Mouse (Mus musculus): ENCODE data around the gene Nme4. TPM values are rescaled to one million over a fixed set of nuclear protein-coding genes. Genes with fewer than 3 reads are reported as not detected.

Gene Nme4
- 1 to 10 TPM; 3.6 to 4.2 TPM for total RNA-seq (2021)
- long read RNA-seq, experiment 1, partial matches to known transcripts, result 0 of 2 reads
- long read RNA-seq, experiment 1, other reads (novel, unspliced or antisense), result 0 of 2 reads
- long read RNA-seq, experiment 2, partial matches to known transcripts, result 0 of 1 reads
- long read RNA-seq, experiment 2, other reads (novel, unspliced or antisense), result 0 of 1 reads

DNA sequence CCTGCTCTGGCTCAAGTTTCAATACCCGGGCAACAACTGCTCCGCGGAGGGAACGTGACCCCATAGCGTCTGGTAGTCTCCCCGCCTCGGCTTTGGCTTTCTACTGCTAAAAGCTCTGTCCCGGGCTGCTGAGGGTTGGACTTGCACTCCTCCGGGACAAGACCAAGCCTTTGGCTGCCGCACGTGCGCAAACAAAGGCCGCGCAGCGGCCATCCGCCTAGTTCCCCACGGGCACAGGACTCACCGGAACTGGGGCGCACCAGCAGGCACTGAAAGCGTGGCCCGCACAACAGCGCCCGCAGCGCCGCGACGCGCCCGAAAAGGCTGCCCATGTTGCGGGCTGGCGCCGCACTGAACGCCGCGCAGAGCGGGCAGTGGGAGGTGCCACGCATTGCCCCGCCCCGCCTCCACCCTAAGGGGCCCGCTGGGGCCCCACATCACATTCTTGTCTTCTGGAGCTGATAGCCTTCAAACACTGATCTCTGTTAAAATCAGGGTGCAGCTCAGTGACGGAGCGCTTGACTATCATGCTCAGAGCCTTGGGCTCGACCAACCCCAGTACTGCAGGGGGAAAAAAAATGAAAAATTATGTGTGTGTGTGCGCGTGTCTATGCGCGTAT lies at the start of gene Nme4:
TSS of gene Nme4 (minus strand) at position 482 of the 620 bp plus-strand sequence.
- Histone ChIP-seq H3K4me3 (peak within 1 kb of the TSS; percentile 61), H3K27ac (peak within 1 kb of the TSS; percentile 81)
- no peak for TF ChIP-seq CTCF (IDR thresholded peaks at IDR 0.05)
- DNase-seq (ENCODE audit: extremely low spot score in 1 of 2, low spot score in 2 of 2), result peak; percentile 71 to 74
- intact Hi-C loops (cut with DNase I), result loop anchor here (10.0 kb wide), 1 partner anchor 200 kb away; no protein-coding TSS in a partner anchor

GRCm38 (mm10) chr17:26143386-26143785 lies 48.0 kb upstream of the Nme4 start:
- H3K4me3 ChIP-seq, result no peak overlapping the region
- no peak for DNase-seq (ENCODE audit: extremely low spot score in 1 of 2, low spot score in 2 of 2)
- intact Hi-C loops (cut with DNase I), result no loop called here
- H3K27ac ChIP-seq, result no peak overlapping the region
- no peak for TF ChIP-seq CTCF (IDR thresholded peaks at IDR 0.05)

- no peak for DNase-seq (ENCODE audit: extremely low spot score in 1 of 2, low spot score in 2 of 2)
- no peak for TF ChIP-seq CTCF (IDR thresholded peaks at IDR 0.05)
- Histone ChIP-seq H3K27ac (no peak overlapping the region), H3K4me3 (no peak overlapping the region)
- intact Hi-C loops (cut with DNase I), result no loop called here
These were observed 47.4 kb upstream of the Nme4 start for GRCm38 (mm10) chr17:26142796-26143195.

- TF ChIP-seq CTCF (IDR thresholded peaks at IDR 0.05), result no peak
- DNase-seq (ENCODE audit: extremely low spot score in 1 of 2, low spot score in 2 of 2), result peak; percentile 62 to 64
- H3K4me3 ChIP-seq, result peak overlapping the region; percentile 80
- intact Hi-C loops (cut with DNase I), result loop anchor here (1.0 to 2.0 kb wide), 2 partner anchors 16 to 104 kb away; partner anchors contain the start of gene Mrpl28
- peak overlapping the region; percentile 84 for H3K27ac ChIP-seq
These were observed 43.5 kb upstream of the Nme4 start for GRCm38 (mm10) chr17:26138901-26139381.

DNA sequence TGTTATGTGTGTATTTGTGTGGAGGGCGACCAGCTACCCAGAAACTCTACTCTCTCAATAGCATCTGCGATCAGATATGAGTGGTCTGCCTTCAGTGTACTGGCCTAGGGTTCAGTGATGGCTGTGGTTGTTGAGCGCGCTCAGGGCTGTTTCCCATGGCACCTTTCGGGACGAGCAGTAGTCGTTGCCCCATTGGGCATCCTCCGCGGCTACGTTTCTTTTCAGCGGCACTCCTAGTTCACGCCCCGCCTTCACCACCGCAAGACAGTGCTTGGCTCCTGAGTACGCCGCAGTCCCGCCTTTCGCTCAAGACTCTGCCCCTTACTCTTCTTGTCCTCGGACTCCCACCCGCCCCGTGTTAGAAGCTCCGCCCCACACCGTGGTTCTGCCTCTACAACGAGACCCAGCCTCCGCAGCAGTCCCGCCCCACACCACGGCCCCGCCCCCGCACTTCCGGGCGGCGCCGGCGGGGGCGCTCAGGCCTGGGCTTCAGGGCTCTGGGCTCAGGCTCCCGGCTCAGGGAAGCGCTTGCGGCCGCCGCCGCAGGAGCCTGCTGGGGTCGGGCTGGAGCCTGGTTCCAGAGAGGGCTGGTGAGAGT lies 42.9 kb upstream of the Nme4 start, which contains the start of gene Axin1:
TSS of gene Axin1 (plus strand) at position 450 of the 598 bp plus-strand sequence.
- peak; percentile 62 for TF ChIP-seq CTCF (IDR thresholded peaks at IDR 0.05)
- Histone ChIP-seq H3K4me3 (peak within 1 kb of the TSS; percentile 80), H3K27ac (peak within 1 kb of the TSS; percentile 84)
- peak; percentile 88 to 91 for DNase-seq (ENCODE audit: extremely low spot score in 1 of 2, low spot score in 2 of 2)
- intact Hi-C loops (cut with DNase I), result loop anchor here (1.0 to 2.0 kb wide), 2 partner anchors 15 to 104 kb away; partner anchors contain the start of gene Mrpl28

GRCm38 (mm10) chr17:26137751-26138130 lies 42.3 kb upstream of the Nme4 start:
- intact Hi-C loops (cut with DNase I), result loop anchor here (1.0 to 2.0 kb wide), 2 partner anchors 14 to 105 kb away; partner anchors contain the start of gene Mrpl28
- peak overlapping the region; percentile 84; the same call in 1 of the 2 replicates for H3K27ac ChIP-seq
- no peak for TF ChIP-seq CTCF (IDR thresholded peaks at IDR 0.05)

DNA sequence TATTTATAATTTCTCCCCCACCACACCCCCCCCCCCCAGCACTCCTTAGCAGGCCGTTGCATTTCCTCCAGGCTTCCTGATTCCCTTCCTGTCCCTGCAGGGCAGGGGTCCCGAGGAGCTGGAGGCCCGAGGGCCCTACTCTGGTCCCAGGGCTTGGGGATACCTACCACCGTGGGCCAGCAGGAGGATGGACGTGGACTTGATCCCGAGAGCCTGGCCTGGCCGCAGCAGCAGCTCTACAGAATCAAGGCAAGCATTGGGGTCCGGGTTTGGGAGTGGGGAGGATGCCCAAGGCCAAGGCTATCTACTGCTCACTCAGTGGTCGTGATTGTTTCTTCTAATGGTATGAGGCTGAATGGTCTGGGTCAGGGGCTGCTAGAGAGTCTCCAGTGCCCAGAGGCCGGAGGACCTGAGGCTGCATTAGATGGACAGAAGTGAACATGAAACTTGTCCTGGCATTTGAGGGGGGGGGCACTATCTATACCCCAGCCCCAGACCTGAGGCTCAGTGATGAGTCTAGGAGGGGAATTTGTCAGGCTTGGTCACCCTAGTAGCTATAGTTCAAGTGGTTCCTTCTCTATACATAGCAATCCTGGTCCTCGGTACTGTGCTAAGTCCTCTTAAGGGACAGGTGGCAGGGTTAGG lies 41.8 kb upstream of the Nme4 start:
- no peak overlapping the region for H3K27ac ChIP-seq
- intact Hi-C loops (cut with DNase I), result no loop called here
- TF ChIP-seq CTCF (IDR thresholded peaks at IDR 0.05), result no peak
- DNase-seq (ENCODE audit: extremely low spot score in 1 of 2, low spot score in 2 of 2), result no peak
- H3K4me3 ChIP-seq, result no peak overlapping the region

More at GRCm38 (mm10) chr17:26137751-26138130, 42.3 kb upstream of the Nme4 start:
- DNase-seq (ENCODE audit: extremely low spot score in 1 of 2, low spot score in 2 of 2), result no peak
- H3K4me3 ChIP-seq, result peak overlapping the region; percentile 80

- DNase-seq (ENCODE audit: extremely low spot score in 1 of 2, low spot score in 2 of 2), result no peak
- intact Hi-C loops (cut with DNase I), result no loop called here
- no peak overlapping the region for H3K4me3 ChIP-seq
- no peak overlapping the region for H3K27ac ChIP-seq
- no peak for TF ChIP-seq CTCF (IDR thresholded peaks at IDR 0.05)
These were observed 36.8 kb upstream of the Nme4 start for GRCm38 (mm10) chr17:26131856-26132853.

- no peak for DNase-seq (ENCODE audit: extremely low spot score in 1 of 2, low spot score in 2 of 2)
- intact Hi-C loops (cut with DNase I), result no loop called here
- Histone ChIP-seq H3K4me3 (no peak overlapping the region), H3K27ac (no peak overlapping the region)
- TF ChIP-seq CTCF (IDR thresholded peaks at IDR 0.05), result no peak
These were observed 35.8 kb upstream of the Nme4 start for GRCm38 (mm10) chr17:26131062-26131732.

- no peak for TF ChIP-seq CTCF (IDR thresholded peaks at IDR 0.05)
- Histone ChIP-seq H3K4me3 (no peak overlapping the region), H3K27ac (no peak overlapping the region)
- intact Hi-C loops (cut with DNase I), result no loop called here
- DNase-seq (ENCODE audit: extremely low spot score in 1 of 2, low spot score in 2 of 2), result no peak
These were observed 29.8 kb upstream of the Nme4 start for GRCm38 (mm10) chr17:26125226-26125625.
